Mouse (Mus musculus) lung, adult 2 months (tissue): ENCODE measurements at regions not wholly inside any gene's neighbourhood (a gene's known extent, or its start where the extent isn't known, plus 50 kb on each side); places are given as distances from the start of the nearest gene placed in this dataset.

ENCODE experiments used
- CTCF ChIP-seq: fragments of 200-500 bp; IDR thresholded peaks from 2 replicates; pipeline ENCODE4 v1.5.1; 2011; ENCODE audit warnings: mild to moderate bottlenecking, low read length, control low read depth; ENCODE audit not compliant: insufficient read depth
- POLR2A ChIP-seq: fragments of 200-500 bp; IDR thresholded peaks from 2 replicates; pipeline ENCODE4 v1.6.1; 2011; ENCODE audit warnings: low read depth, mild to moderate bottlenecking, control low read depth, low read length, borderline replicate concordance; ENCODE audit errors: extremely low read depth

GRCm38 (mm10) chr17:83120665-83121232 is 94.3 kb upstream of the Pkdcc start:
- TF ChIP-seq POLR2A (no peak), CTCF (no peak)
